Mouse (Mus musculus): ENCODE measurements at regions not wholly inside any gene's neighbourhood (a gene's known extent, or its start where the extent isn't known, plus 50 kb on each side); places are given as distances from the start of the nearest gene placed in this dataset.

GRCm38 (mm10) chr13:16343280-16343945 lies 331.8 kb downstream of the Inhba start:
- no peak overlapping the region for H3K4me2 ChIP-seq (replicated peaks; ENCODE audit: low read depth)
- no peak overlapping the region for H3K4me3 ChIP-seq (ENCODE audit: low read depth, low read length)
- no peak overlapping the region for H3K27ac ChIP-seq (replicated peaks)
- H3K27me3 ChIP-seq (ENCODE audit: control insufficient read depth, insufficient read depth, low read length): no peaks in the 10 kb centered on the region
- DNase-seq (ENCODE audit: low spot score) (no peak), ATAC-seq (ENCODE audit: low FRiP score, low TSS enrichment) (no peak)
- H3K9ac ChIP-seq (ENCODE audit: low read length): no peak overlapping the region
- 51% methylated on average over 4 of the region's 4 CpGs for WGBS
- TF ChIP-seq CTCF (IDR thresholded peaks at IDR 0.05; ENCODE audit: low read depth) (no peak), EP300 (optimal IDR thresholded peaks at IDR 0.05) (no peak)
- H3K9me3 ChIP-seq (ENCODE audit: control insufficient read depth, low read length): no peaks in the 10 kb centered on the region
- H3K4me1 ChIP-seq (replicated peaks; ENCODE audit: control insufficient read depth, insufficient read depth): no peaks in the 10 kb centered on the region
- no peaks in the 10 kb centered on the region for H3K36me3 ChIP-seq (ENCODE audit: control insufficient read depth, insufficient read depth, low read length)

GRCm38 (mm10) chr13:16349353-16349752 lies 337.7 kb downstream of the Inhba start:
- 29% methylated on average over 1 of the region's 1 CpGs for WGBS
- DNase-seq (ENCODE audit: low spot score) (no peak), ATAC-seq (ENCODE audit: low FRiP score, low TSS enrichment) (no peak)
- Histone ChIP-seq H3K9me3 (ENCODE audit: control insufficient read depth, low read length) (no peaks in the 10 kb centered on the region), H3K27ac (replicated peaks) (no peak overlapping the region), H3K27me3 (ENCODE audit: control insufficient read depth, insufficient read depth, low read length) (no peaks in the 10 kb centered on the region), H3K9ac (ENCODE audit: low read length) (no peak overlapping the region), H3K4me3 (ENCODE audit: low read depth, low read length) (no peak overlapping the region), H3K4me1 (replicated peaks; ENCODE audit: control insufficient read depth, insufficient read depth) (no peaks in the 10 kb centered on the region), H3K4me2 (replicated peaks; ENCODE audit: low read depth) (no peak overlapping the region), H3K36me3 (ENCODE audit: control insufficient read depth, insufficient read depth, low read length) (no peaks in the 10 kb centered on the region)
- TF ChIP-seq CTCF (IDR thresholded peaks at IDR 0.05; ENCODE audit: low read depth): no peak
- no peak for TF ChIP-seq EP300 (optimal IDR thresholded peaks at IDR 0.05)

GRCm38 (mm10) chr13:16350061-16350460 lies 338.4 kb downstream of the Inhba start:
- no peak for TF ChIP-seq EP300 (optimal IDR thresholded peaks at IDR 0.05)
- no peak for TF ChIP-seq CTCF (IDR thresholded peaks at IDR 0.05; ENCODE audit: low read depth)
- no peak overlapping the region for H3K4me2 ChIP-seq (replicated peaks; ENCODE audit: low read depth)
- no peaks in the 10 kb centered on the region for H3K27me3 ChIP-seq (ENCODE audit: control insufficient read depth, insufficient read depth, low read length)
- no peaks in the 10 kb centered on the region for H3K9me3 ChIP-seq (ENCODE audit: control insufficient read depth, low read length)
- H3K27ac ChIP-seq (replicated peaks): no peak overlapping the region
- 82% methylated on average over 3 of the region's 3 CpGs for WGBS
- H3K4me3 ChIP-seq (ENCODE audit: low read depth, low read length): no peak overlapping the region
- H3K9ac ChIP-seq (ENCODE audit: low read length): no peak overlapping the region
- H3K36me3 ChIP-seq (ENCODE audit: control insufficient read depth, insufficient read depth, low read length): no peaks in the 10 kb centered on the region
- no peaks in the 10 kb centered on the region for H3K4me1 ChIP-seq (replicated peaks; ENCODE audit: control insufficient read depth, insufficient read depth)
- no peak for ATAC-seq (ENCODE audit: low FRiP score, low TSS enrichment)
- no peak for DNase-seq (ENCODE audit: low spot score)

- ATAC-seq (ENCODE audit: low FRiP score, low TSS enrichment): no peak
- 69% methylated on average over 1 of the region's 1 CpGs for WGBS
- no peak overlapping the region for H3K27ac ChIP-seq (replicated peaks)
These were observed 343.7 kb downstream of the Inhba start for GRCm38 (mm10) chr13:16355316-16355715.

GRCm38 (mm10) chr13:16379492-16379891 lies 367.8 kb downstream of the Inhba start:
- Histone ChIP-seq H3K36me3 (ENCODE audit: control insufficient read depth, insufficient read depth, low read length) (no peaks in the 10 kb centered on the region), H3K4me2 (replicated peaks; ENCODE audit: low read depth) (no peak overlapping the region), H3K4me3 (ENCODE audit: low read depth, low read length) (no peak overlapping the region), H3K9me3 (ENCODE audit: control insufficient read depth, low read length) (no peaks in the 10 kb centered on the region), H3K9ac (ENCODE audit: low read length) (no peak overlapping the region), H3K4me1 (replicated peaks; ENCODE audit: control insufficient read depth, insufficient read depth) (no peaks in the 10 kb centered on the region), H3K27me3 (ENCODE audit: control insufficient read depth, insufficient read depth, low read length) (no peaks in the 10 kb centered on the region), H3K27ac (replicated peaks) (no peak overlapping the region)
- DNase-seq (ENCODE audit: low spot score) (no peak), ATAC-seq (ENCODE audit: low FRiP score, low TSS enrichment) (no peak)
- TF ChIP-seq CTCF (IDR thresholded peaks at IDR 0.05; ENCODE audit: low read depth) (no peak), EP300 (optimal IDR thresholded peaks at IDR 0.05) (no peak)
- WGBS: 59% methylated on average over 5 of the region's 5 CpGs

More at GRCm38 (mm10) chr13:16355316-16355715, 343.7 kb downstream of the Inhba start:
- Histone ChIP-seq H3K9me3 (ENCODE audit: control insufficient read depth, low read length) (no peaks in the 10 kb centered on the region), H3K27me3 (ENCODE audit: control insufficient read depth, insufficient read depth, low read length) (no peaks in the 10 kb centered on the region), H3K4me1 (replicated peaks; ENCODE audit: control insufficient read depth, insufficient read depth) (no peaks in the 10 kb centered on the region), H3K4me3 (ENCODE audit: low read depth, low read length) (no peak overlapping the region), H3K9ac (ENCODE audit: low read length) (no peak overlapping the region), H3K4me2 (replicated peaks; ENCODE audit: low read depth) (no peak overlapping the region), H3K36me3 (ENCODE audit: control insufficient read depth, insufficient read depth, low read length) (no peaks in the 10 kb centered on the region)
- DNase-seq (ENCODE audit: low spot score): no peak
- TF ChIP-seq CTCF (IDR thresholded peaks at IDR 0.05; ENCODE audit: low read depth): no peak
- TF ChIP-seq EP300 (optimal IDR thresholded peaks at IDR 0.05): no peak

- no peaks in the 10 kb centered on the region for H3K4me1 ChIP-seq (replicated peaks; ENCODE audit: control insufficient read depth, insufficient read depth)
- no peak overlapping the region for H3K4me3 ChIP-seq (ENCODE audit: low read depth, low read length)
- no peak for DNase-seq (ENCODE audit: low spot score)
These were observed 368.3 kb downstream of the Inhba start for GRCm38 (mm10) chr13:16379949-16380348.

More at GRCm38 (mm10) chr13:16379949-16380348, 368.3 kb downstream of the Inhba start:
- Histone ChIP-seq H3K36me3 (ENCODE audit: control insufficient read depth, insufficient read depth, low read length) (no peaks in the 10 kb centered on the region), H3K27ac (replicated peaks) (no peak overlapping the region), H3K9me3 (ENCODE audit: control insufficient read depth, low read length) (no peaks in the 10 kb centered on the region), H3K4me2 (replicated peaks; ENCODE audit: low read depth) (no peak overlapping the region), H3K27me3 (ENCODE audit: control insufficient read depth, insufficient read depth, low read length) (no peaks in the 10 kb centered on the region), H3K9ac (ENCODE audit: low read length) (no peak overlapping the region)
- WGBS: 93% methylated on average over 2 of the region's 2 CpGs
- no peak for ATAC-seq (ENCODE audit: low FRiP score, low TSS enrichment)
- TF ChIP-seq EP300 (optimal IDR thresholded peaks at IDR 0.05) (no peak), CTCF (IDR thresholded peaks at IDR 0.05; ENCODE audit: low read depth) (no peak)

All from stomach, postnatal 0 days (tissue).